Mouse (Mus musculus) bone marrow macrophage, adult 2 months (primary cell): ENCODE data around the gene Qrich2.

Source experiments
- CTCF ChIP-seq: IDR thresholded peaks from 2 replicates; pipeline ENCODE4 v1.5.1; 2012; ENCODE audit warnings: low read depth, mild to moderate bottlenecking, low read length, moderate library complexity
- POLR2A ChIP-seq: IDR thresholded peaks from 2 replicates; pipeline ENCODE4 v1.6.1; 2012; ENCODE audit warnings: mild to moderate bottlenecking, low read depth, low read length, borderline replicate concordance

DNA sequence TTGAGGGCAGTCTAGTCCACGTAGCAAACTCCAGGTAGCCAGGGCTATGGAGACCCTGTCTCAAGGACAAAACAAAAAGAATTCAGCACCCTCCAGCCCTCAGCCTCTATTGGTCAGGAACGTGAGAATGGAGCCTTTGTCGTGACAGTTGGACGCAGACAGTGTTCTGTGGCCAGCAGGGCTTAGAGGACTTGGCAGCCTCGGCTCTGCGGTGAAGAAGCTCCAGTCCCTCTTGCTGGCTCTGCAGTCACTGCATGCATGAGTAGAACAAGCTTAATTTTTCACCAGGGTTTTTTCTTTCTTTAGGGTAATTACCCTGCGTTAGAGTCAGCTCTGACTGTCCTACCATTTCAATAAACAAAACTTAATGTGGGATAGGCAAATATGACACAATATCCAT is 15.7 kb upstream of the Qrich2 start:
- no peak for TF ChIP-seq POLR2A
- TF ChIP-seq CTCF = no peak
